In genomic region chr6:42583488-42583872, GRCm38 (mm10) we compare ENCODE assay signal across 9 mouse cellular contexts. TPM values are rescaled to one million over a fixed set of nuclear protein-coding genes. Genes with fewer than 3 reads are reported as not detected.
DNase-seq lines count a peak whose midpoint lies in the region; ATAC-seq and TF ChIP-seq lines count a peak whose summit lies in the region.
"Had no signal": no experiment of that assay in that cellular context is flagged by ENCODE, and none has a peak within 500 bp of the region (broad histone marks: within the 10 kb centered on the region; RNA-seq: fewer than 3 reads in every experiment).

No protein-coding gene starts in this region.

- in situ Hi-C loops in CH12.LX (cut with MboI; ENCODE audit: low pct_ligation_motif_present, low pct_unique_long_range_greater_than_20kb, low sequenced_read_pairs): loop anchor here (25.0 kb wide), 2 partner anchors 246 to 346 kb away; partner anchors contain the start of genes Gstk1 and Zyx

- no peak overlapping the region for H3K4me3 ChIP-seq in CH12.LX (replicated peaks in 1 of 3; ENCODE audit: low read depth in 2 of 3, low read length in 2 of 3, poor library complexity in 1 of 3)
- H3K4me3 ChIP-seq in lung, embryonic 16.5 days (ENCODE audit: low read length): peak overlapping the region; percentile 21; the same call in 1 of the 2 replicates

- H3K9ac ChIP-seq in CH12.LX (ENCODE audit: insufficient read depth, low read depth): no peak overlapping the region
- H3K9ac ChIP-seq in lung, embryonic 16.5 days (ENCODE audit: low read length): no peak overlapping the region

- no peaks in the 10 kb centered on the region for H3K4me1 ChIP-seq in CH12.LX (ENCODE audit: control insufficient read depth in 1 of 2, insufficient read depth in 2 of 2)
- 0 out of 2 replicates have a peak, but pooled peaks cover 2% of the 10 kb centered on the region for H3K4me1 ChIP-seq in lung, embryonic 16.5 days (replicated peaks; ENCODE audit: control insufficient read depth, insufficient read depth, low read length)

- DNase-seq in CH12.LX (ENCODE audit: extremely low read depth): peak; percentile 68
- DNase-seq in adrenal gland, adult 2 months: peak; percentile 72
- DNase-seq in embryo, embryonic 9.5 days (ENCODE audit: extremely low spot score): peak; percentile 52
- DNase-seq in heart, postnatal 14 days: peak; percentile 77 to 79
- peak; percentile 5 for DNase-seq in layer of hippocampus, adult 9-11 months
- peak; percentile 48 to 79 for DNase-seq in right cerebral cortex, adult 2 months (ENCODE audit: low spot score in 2 of 2)
- peak; percentile 77 for DNase-seq in urinary bladder, postnatal 25 days (ENCODE audit: low spot score)

- H3K9me3 ChIP-seq in CH12.LX (replicated peaks; ENCODE audit: low read length): no peaks in the 10 kb centered on the region
- H3K9me3 ChIP-seq in lung, embryonic 16.5 days (ENCODE audit: control insufficient read depth, low read length): no peaks in the 10 kb centered on the region

- peak overlapping the region; percentile 75 for H3K4me2 ChIP-seq in CH12.LX (ENCODE audit: insufficient read depth, low read depth, poor library complexity, severe bottlenecking)
- peak overlapping the region; percentile 45 for H3K4me2 ChIP-seq in lung, embryonic 16.5 days (ENCODE audit: low read depth, low read length)

- TF ChIP-seq POLR2A in CH12.LX (IDR thresholded peaks at IDR 0.05; ENCODE audit: low read depth, low read length): no peak

- no peak overlapping the region for H3K27ac ChIP-seq in CH12.LX (ENCODE audit: insufficient read depth, low read depth)
- peak overlapping the region; percentile 73 for H3K27ac ChIP-seq in lung, embryonic 16.5 days (ENCODE audit: low read length)
- H3K27ac ChIP-seq: macrophage had no signal

- dilution Hi-C loops in CH12.LX (cut with MboI; ENCODE audit: extremely low pct_ligation_motif_present, extremely low pct_unique_long_range_greater_than_20kb, low sequenced_read_pairs): no loop called here

- peak; percentile 48 for ATAC-seq in lung, embryonic 16.5 days (ENCODE audit: low read depth)

- WGBS in lung, embryonic 16.5 days: 0% methylated on average over 7 of the region's 7 CpGs

- H3K27me3 ChIP-seq in CH12.LX (replicated peaks): no peaks in the 10 kb centered on the region
- H3K27me3 ChIP-seq in lung, embryonic 16.5 days (ENCODE audit: control insufficient read depth, insufficient read depth, low read depth, low read length): no peaks in the 10 kb centered on the region

- TF ChIP-seq EP300 in CH12.LX (IDR thresholded peaks at IDR 0.05; ENCODE audit: low read length): no peak

- H3K79me2 ChIP-seq in CH12.LX (replicated peaks; ENCODE audit: control insufficient read depth, extremely low read depth, insufficient read depth, poor library complexity, severe bottlenecking): no peaks in the 10 kb centered on the region

- no peaks in the 10 kb centered on the region for H3K36me3 ChIP-seq in CH12.LX (replicated peaks in 1 of 2; ENCODE audit: control insufficient read depth in 1 of 2, insufficient read depth in 1 of 2, low read length in 1 of 2)
- no peaks in the 10 kb centered on the region for H3K36me3 ChIP-seq in lung, embryonic 16.5 days (ENCODE audit: control insufficient read depth, insufficient read depth, low read length)

- peak in 1 of 2 experiments; percentile 70; a peak in 2 of 4 replicates for TF ChIP-seq CTCF in CH12.LX (conservative IDR thresholded peaks at IDR 0.05 in 1 of 2, IDR thresholded peaks at IDR 0.05 in 1 of 2; ENCODE audit: low read depth in 2 of 2, low read length in 2 of 2)

- intact Hi-C loops in heart, postnatal 14 days (cut with DNase I): loop anchor here (1.0 to 10.0 kb wide), 6 partner anchors 121 to 821 kb away; partner anchors contain the start of genes Tas2r126 and Zyx

- TF ChIP-seq RAD21 in CH12.LX (IDR thresholded peaks at IDR 0.05; ENCODE audit: low read depth, low read length): peak; percentile 62

TF ChIP-seq in CH12.LX, 34 proteins besides CTCF, POLR2A, EP300 and RAD21:
- TF ChIP-seq ZNF384 (IDR thresholded peaks at IDR 0.05; ENCODE audit: low read depth, low read length): no peak
- no peak for TF ChIP-seq KAT2A (IDR thresholded peaks at IDR 0.05; ENCODE audit: insufficient replicate concordance, low read length)
- no peak for TF ChIP-seq CHD2 (IDR thresholded peaks at IDR 0.05; ENCODE audit: low read length)
- no peak for TF ChIP-seq ZKSCAN1 (IDR thresholded peaks at IDR 0.05; ENCODE audit: borderline replicate concordance, low read depth, low read length)
- TF ChIP-seq ZC3H11A (IDR thresholded peaks at IDR 0.05; ENCODE audit: low read depth, low read length): no peak
- TF ChIP-seq NRF1 (IDR thresholded peaks at IDR 0.05; ENCODE audit: low read depth, low read length): no peak
- no peak for TF ChIP-seq MYC (IDR thresholded peaks at IDR 0.05; ENCODE audit: low read depth, low read length)
- no peak for TF ChIP-seq ELF1 (IDR thresholded peaks at IDR 0.05; ENCODE audit: low read depth, low read length)
- TF ChIP-seq SMC3 (IDR thresholded peaks at IDR 0.05; ENCODE audit: low read depth, low read length): peak; percentile 60

RNA-seq across cellular contexts. Expression of gene Tcaf3, which starts 14.0 kb away (rescaled TPM):
- total RNA-seq in CH12.LX (2012; rRNA removed) (not detected in 2 replicates), CH12.LX (2014; rRNA removed) (not detected in 2 replicates)
- polyA plus RNA-seq in CH12.LX (2012; ENCODE audit: insufficient read length, low read depth): not detected in 2 replicates
- total RNA-seq in adrenal gland, adult 2 months (2021): not detected
- not detected in 2 replicates for polyA plus RNA-seq in adrenal gland, adult 2 months (2012; rRNA removed)
- total RNA-seq in heart, postnatal 14 days (2021): not detected
- not detected in 2 replicates for polyA plus RNA-seq in lung, embryonic 16.5 days (2015; fragmentation: Nextera tagmentation; extraction: Ambion mirVana)
- polyA plus RNA-seq: macrophage had no signal

RNA-seq across cellular contexts. Expression of gene Olfr455, which starts 36.1 kb away (rescaled TPM):
- total RNA-seq in CH12.LX (2012; rRNA removed) (not detected in 2 replicates), CH12.LX (2014; rRNA removed) (not detected in 2 replicates)
- not detected in 2 replicates for polyA plus RNA-seq in CH12.LX (2012; ENCODE audit: insufficient read length, low read depth)
- total RNA-seq in adrenal gland, adult 2 months (2021): not detected
- polyA plus RNA-seq in adrenal gland, adult 2 months (2012; rRNA removed): not detected in 2 replicates
- not detected for total RNA-seq in heart, postnatal 14 days (2021)
- not detected in 2 replicates for polyA plus RNA-seq in lung, embryonic 16.5 days (2015; fragmentation: Nextera tagmentation; extraction: Ambion mirVana)
- polyA plus RNA-seq: macrophage had no signal

Comparison
In these comparisons a context has a peak if more than half of its experiments do, and no peak if none do; other contexts are left out.
1. DNase-seq: peak in every context shown above with its lines; median percentile 78 in heart, postnatal 14 days; 77 in urinary bladder, postnatal 25 days; 72 in adrenal gland, adult 2 months; 68 in CH12.LX; 64 in right cerebral cortex, adult 2 months; 52 in embryo, embryonic 9.5 days; 5 in layer of hippocampus, adult 9-11 months.